Mouse (Mus musculus) lung, embryonic 16.5 days (tissue): ENCODE results near the gene Speer2. TPM values are rescaled to one million over a fixed set of nuclear protein-coding genes. Genes with fewer than 3 reads are reported as not detected.

ENCODE experiments used
- ATAC-seq: fragments of 200-750 bp; cut with Nextera tagmentation; 2 replicates; pipeline ENCODE4 v1.8.0; 2017; ENCODE audit warnings: low read depth, mild to moderate bottlenecking, moderate library complexity
- H3K27ac ChIP-seq: fragments of 300-500 bp; sonication (generic); 2 replicates; pipeline ENCODE4 v1.5.1; 2014; ENCODE audit warnings: mild to moderate bottlenecking, control low read depth, low read length
- H3K27me3 ChIP-seq: fragments of 300-500 bp; sonication (generic); 2 replicates; pipeline ENCODE4 v1.6.1; 2014; ENCODE audit warnings: low read depth, low read length, mixed read lengths; ENCODE audit not compliant: control insufficient read depth, insufficient read depth
- H3K36me3 ChIP-seq: fragments of 300-500 bp; sonication (generic); 2 replicates; pipeline ENCODE4 v1.6.1; 2014; ENCODE audit warnings: low read length; ENCODE audit not compliant: control insufficient read depth, insufficient read depth
- H3K4me1 ChIP-seq: fragments of 300-500 bp; sonication (generic); replicated peaks from 2 replicates; pipeline ENCODE4 v1.6.1; 2014; ENCODE audit warnings: low read length, mixed read lengths; ENCODE audit not compliant: control insufficient read depth, insufficient read depth
- H3K4me2 ChIP-seq: fragments of 300-500 bp; sonication (generic); 2 replicates; pipeline ENCODE4 v1.6.1; 2014; ENCODE audit warnings: low read depth, low read length, control low read depth
- H3K4me3 ChIP-seq: fragments of 300-500 bp; sonication (generic); 2 replicates; pipeline ENCODE4 v1.5.1; 2014; ENCODE audit warnings: mild to moderate bottlenecking, low read length, control low read depth
- H3K9ac ChIP-seq: fragments of 300-500 bp; sonication (generic); 2 replicates; pipeline ENCODE4 v1.6.1; 2014; ENCODE audit warnings: low read length, control low read depth
- H3K9me3 ChIP-seq: fragments of 300-500 bp; sonication (generic); 2 replicates; pipeline ENCODE4 v1.6.1; 2016; ENCODE audit warnings: low read length; ENCODE audit not compliant: control insufficient read depth
- WGBS: fragments of 180-500 bp; shearing (Covaris S2); extraction: QIAGEN DNeasy Blood & Tissue Kit; methylation state at CpG from one replicate; pipeline ENCODE4 v1.1.7; 2014; 5-methylcytosine and 5-hydroxymethylcytosine counted together
- polyA plus RNA-seq: library from polyadenylated mRNA; unstranded; fragments of >200 nt; fragmentation: Nextera tagmentation; extraction: Ambion mirVana; gene quantifications from 2 replicates; pipeline ENCODE4 v1.2.1, GENCODE M21; 2015

The Speer2 gene
- polyA plus RNA-seq: not detected in 2 replicates

DNA sequence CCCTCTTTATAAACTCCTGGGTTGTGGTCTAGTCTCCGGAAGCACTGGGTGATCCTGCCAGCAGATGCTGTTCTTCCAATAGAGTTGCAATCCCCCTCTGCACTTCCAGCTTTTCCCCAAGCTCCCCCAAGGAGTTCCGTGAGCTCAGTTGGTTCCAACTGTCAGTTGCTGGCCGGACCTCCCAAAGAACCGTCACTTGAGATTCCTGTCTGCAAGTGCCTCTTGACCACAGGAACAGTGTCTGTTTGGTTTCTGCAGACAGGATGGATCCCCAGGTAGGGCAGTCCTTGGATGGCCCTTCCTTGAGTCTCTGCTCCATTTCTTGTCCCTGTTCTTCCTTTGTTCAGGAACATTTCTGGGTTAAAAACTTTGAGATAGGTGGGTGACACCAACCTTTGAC, at the start of gene Speer2:
Speer2 (minus strand) TSS at position 101 of the 400 bp plus-strand sequence.
- H3K4me3 ChIP-seq: no peak within 1 kb of the TSS
- no peak within 1 kb of the TSS for H3K9ac ChIP-seq
- no peaks in the 10 kb centered on the region for H3K9me3 ChIP-seq
- H3K27me3 ChIP-seq: no peaks in the 10 kb centered on the region
- H3K27ac ChIP-seq: no peak within 1 kb of the TSS
- no peaks in the 10 kb centered on the region for H3K36me3 ChIP-seq
- 81% methylated on average over 4 of the region's 4 CpGs for WGBS
- H3K4me2 ChIP-seq: no peak within 1 kb of the TSS
- H3K4me1 ChIP-seq: no peaks in the 10 kb centered on the region
- ATAC-seq: no peak

DNA sequence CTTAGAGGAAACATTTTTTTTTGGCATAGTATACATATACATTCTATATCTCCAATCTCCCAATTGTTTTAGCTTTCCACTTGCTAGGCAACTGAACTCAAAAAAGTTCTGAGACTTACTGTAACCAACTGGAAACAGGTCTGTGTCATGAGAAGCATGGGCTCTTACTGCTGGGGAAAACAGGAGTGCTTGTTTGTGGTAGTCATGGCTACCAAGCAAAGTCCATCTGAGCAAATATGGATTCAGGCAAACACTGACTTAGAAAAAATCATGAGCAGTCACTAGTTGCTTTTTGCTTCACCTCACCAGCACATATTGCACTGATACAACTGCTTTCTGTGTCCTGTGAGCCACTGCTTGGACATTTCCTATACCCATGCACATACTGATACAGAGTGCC, 40.8 kb upstream of the Speer2 start:
- Histone ChIP-seq H3K36me3 (no peaks in the 10 kb centered on the region), H3K27me3 (no peaks in the 10 kb centered on the region), H3K9ac (no peak overlapping the region), H3K9me3 (no peaks in the 10 kb centered on the region), H3K4me1 (no peaks in the 10 kb centered on the region), H3K4me3 (no peak overlapping the region), H3K4me2 (no peak overlapping the region), H3K27ac (no peak overlapping the region)
- ATAC-seq: no peak

DNA sequence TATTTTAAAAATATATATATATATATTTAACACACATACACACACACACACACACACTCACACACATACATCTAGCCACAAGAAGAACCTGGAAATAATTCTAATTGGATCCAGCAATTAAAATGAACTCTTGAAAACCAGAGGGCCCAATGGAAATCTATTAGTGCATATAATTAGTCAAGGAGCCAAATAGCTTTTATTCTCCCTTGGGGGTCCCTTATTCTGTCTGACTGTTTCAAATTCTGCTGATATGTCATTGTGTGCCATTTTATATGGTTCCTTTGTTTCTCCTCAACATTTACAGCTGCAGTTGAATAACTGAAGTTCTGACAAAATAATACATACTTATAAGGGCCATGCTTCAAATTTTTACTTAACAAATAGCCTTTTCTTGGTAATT, 17.2 kb upstream of the Speer2 start:
- Histone ChIP-seq H3K9ac (no peak overlapping the region), H3K4me2 (no peak overlapping the region), H3K4me3 (no peak overlapping the region), H3K36me3 (no peaks in the 10 kb centered on the region), H3K27me3 (no peaks in the 10 kb centered on the region), H3K27ac (no peak overlapping the region), H3K4me1 (no peaks in the 10 kb centered on the region), H3K9me3 (no peaks in the 10 kb centered on the region)
- ATAC-seq: no peak

DNA sequence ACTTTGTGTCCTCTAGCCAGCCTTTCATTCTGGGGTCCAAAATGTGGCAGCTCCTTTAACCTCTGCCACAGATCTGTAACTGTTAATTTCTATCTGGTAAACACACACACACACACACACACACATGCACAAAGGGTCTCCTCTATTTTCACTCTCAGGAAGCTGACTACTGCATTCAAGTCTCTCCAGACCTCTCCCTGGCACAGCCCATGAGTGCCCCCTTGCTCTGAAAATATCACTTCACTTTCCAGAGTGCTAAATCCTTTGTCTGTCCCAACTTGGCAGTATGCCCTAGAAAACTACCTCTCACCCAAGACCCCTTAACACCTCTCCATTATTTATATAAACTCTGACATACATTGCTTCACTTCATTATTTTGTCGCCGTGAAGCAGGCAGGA, 26.9 kb downstream of the Speer2 start:
- Histone ChIP-seq H3K9ac (no peak overlapping the region), H3K4me2 (no peak overlapping the region), H3K4me1 (no peaks in the 10 kb centered on the region), H3K36me3 (no peaks in the 10 kb centered on the region), H3K9me3 (no peaks in the 10 kb centered on the region), H3K27ac (no peak overlapping the region), H3K27me3 (no peaks in the 10 kb centered on the region), H3K4me3 (no peak overlapping the region)
- 42% methylated on average over 2 of the region's 2 CpGs for WGBS
- ATAC-seq: no peak

DNA sequence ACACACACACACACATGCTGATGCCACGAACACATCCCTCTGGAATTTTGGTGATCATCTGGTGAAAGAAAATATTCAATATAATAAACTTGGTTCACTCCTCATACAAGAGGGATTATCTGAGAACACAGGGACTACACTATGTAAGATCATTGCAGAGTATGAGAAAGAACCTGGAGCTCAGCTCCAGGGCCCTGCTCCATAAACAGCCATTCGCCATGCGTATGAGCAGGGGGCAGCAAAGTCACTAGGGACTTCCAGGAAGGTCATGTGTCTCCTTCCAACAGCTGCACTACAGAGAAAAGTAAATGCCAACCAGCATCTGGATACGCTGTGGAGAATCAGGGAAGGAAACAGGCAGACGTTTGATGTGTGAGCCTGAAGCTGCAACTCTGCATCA, 49.9 kb downstream of the Speer2 start:
- H3K36me3 ChIP-seq: no peaks in the 10 kb centered on the region
- ATAC-seq: no peak

More for the DNA sequence above, 49.9 kb downstream of the Speer2 start:
- 67% methylated on average over 5 of the region's 5 CpGs for WGBS
- H3K9ac ChIP-seq: no peak overlapping the region
- H3K4me1 ChIP-seq: no peaks in the 10 kb centered on the region
- no peak overlapping the region for H3K27ac ChIP-seq
- no peak overlapping the region for H3K4me3 ChIP-seq
- no peaks in the 10 kb centered on the region for H3K9me3 ChIP-seq
- H3K4me2 ChIP-seq: no peak overlapping the region
- H3K27me3 ChIP-seq: no peaks in the 10 kb centered on the region
